Mouse (Mus musculus): ENCODE data around the gene Gnb2. TPM values are rescaled to one million over a fixed set of nuclear protein-coding genes. Genes with fewer than 3 reads are reported as not detected.

The Gnb2 gene
- polyA plus RNA-seq, 1 experiment = 1,215 TPM

GRCm38 (mm10) chr5:137532131-137532807, 1.0 kb downstream of the Gnb2 start:
- H3K36me3 ChIP-seq (ENCODE audit: control insufficient read depth, insufficient read depth, low read length) = peaks cover 30% of the 10 kb centered on the region
- TF ChIP-seq CTCF (IDR thresholded peaks at IDR 0.05; ENCODE audit: extremely low read depth, insufficient read length, insufficient replicate concordance, low read depth, low read length) (no peak), POLR2A (IDR thresholded peaks at IDR 0.05; ENCODE audit: low read depth, low read length) (no peak)
- H3K27me3 ChIP-seq (ENCODE audit: control insufficient read depth, insufficient read depth, low read length) = no peaks in the 10 kb centered on the region
- peak overlapping the region; percentile 85 for H3K27ac ChIP-seq (ENCODE audit: insufficient read depth, low read depth, low read length)
- under 1% methylated on average over 19 of the region's 19 CpGs for WGBS
- peak overlapping the region; percentile 88 for H3K4me3 ChIP-seq (ENCODE audit: low read depth, low read length)
- H3K4me1 ChIP-seq (ENCODE audit: control insufficient read depth, insufficient read depth, insufficient read length, low read length) = peaks cover 6% of the 10 kb centered on the region

DNA sequence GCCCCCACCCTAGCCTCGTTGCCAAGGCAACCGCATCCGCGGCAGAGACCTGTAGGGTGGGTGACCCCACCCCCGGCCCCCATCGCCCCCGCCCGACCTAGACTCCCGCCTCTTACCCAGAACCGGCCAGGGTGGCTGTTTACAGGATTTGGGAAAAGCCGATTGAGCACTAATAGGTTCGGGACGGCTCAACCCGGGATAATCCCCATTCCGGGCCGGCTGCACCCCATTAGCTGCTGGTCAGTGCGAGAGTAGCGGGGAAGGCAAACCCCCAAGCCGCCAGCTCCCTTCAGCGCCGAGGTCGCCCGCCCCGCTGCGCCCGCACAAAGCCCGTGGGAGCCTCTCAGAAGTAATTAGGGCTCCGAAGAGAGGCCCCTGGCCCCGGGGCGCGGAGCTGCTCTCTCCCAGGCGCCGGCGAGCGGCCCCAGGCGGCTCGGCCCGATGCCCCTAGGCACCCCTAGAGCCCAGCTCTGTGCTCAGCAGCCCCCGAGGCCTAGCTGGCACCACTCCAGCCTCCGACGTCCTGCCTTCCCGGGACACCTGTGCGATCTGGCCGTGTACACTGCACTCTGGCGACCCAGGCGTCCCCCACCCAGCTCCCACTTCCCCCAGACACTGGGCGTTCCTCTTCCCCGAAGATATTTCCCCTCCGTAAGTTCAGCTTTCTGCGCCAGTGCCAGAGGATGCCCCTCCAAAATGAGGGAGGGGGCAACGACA, 1.7 kb downstream of the Gnb2 start:
- Histone ChIP-seq H3K36me3 (ENCODE audit: control insufficient read depth, insufficient read depth, low read length) (peaks cover 36% of the 10 kb centered on the region), H3K4me1 (ENCODE audit: control insufficient read depth, insufficient read depth, insufficient read length, low read length) (peaks cover 6% of the 10 kb centered on the region), H3K4me3 (ENCODE audit: low read depth, low read length) (peak overlapping the region; percentile 88), H3K27ac (ENCODE audit: insufficient read depth, low read depth, low read length) (peak overlapping the region; percentile 85), H3K27me3 (ENCODE audit: control insufficient read depth, insufficient read depth, low read length) (no peaks in the 10 kb centered on the region)
- TF ChIP-seq POLR2A (IDR thresholded peaks at IDR 0.05; ENCODE audit: low read depth, low read length) = no peak
- no peak for TF ChIP-seq CTCF (IDR thresholded peaks at IDR 0.05; ENCODE audit: extremely low read depth, insufficient read length, insufficient replicate concordance, low read depth, low read length)
- under 1% methylated on average over 51 of the region's 51 CpGs for WGBS

DNA sequence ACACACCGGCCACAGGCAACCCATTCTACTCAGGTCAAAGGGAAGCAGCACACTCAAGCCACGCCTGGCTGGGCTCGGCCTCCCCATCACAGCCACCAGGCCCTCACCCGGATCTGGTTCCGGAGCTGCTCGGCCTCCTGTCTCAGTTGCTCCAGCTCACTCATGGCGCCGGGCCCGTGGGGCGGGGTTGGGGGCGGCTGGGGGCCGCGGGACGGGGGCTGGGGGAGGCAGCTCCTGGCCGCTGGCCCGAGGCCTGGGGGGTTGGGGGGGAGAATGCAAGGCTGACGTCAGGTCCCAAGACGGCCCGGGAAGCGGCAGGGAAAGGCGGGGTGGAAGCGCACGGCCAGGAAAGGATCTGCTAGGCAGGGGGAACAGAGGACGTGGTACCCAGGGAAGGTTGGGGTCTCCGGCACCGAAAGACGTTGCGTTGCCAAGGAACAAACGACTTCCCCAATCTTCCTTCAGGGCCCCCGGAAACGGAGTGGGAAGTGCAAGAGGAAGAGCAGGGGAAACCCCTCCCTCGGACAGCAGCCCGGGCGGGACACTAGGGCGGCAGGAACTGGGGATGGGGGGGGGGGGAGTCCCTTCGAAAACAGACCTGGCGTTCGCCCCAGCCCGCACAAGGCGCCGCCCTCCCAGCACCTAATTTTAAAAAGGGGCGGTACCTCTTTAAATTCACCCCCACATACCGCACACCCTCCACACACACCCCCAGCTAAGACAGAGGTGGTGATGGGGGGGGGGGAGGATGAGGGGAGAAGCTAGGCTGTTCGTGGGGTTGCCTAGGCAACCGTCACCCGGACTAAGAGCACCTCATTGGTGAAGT, 2.5 kb downstream of the Gnb2 start:
- Histone ChIP-seq H3K4me1 (ENCODE audit: control insufficient read depth, insufficient read depth, insufficient read length, low read length) (peaks cover 6% of the 10 kb centered on the region), H3K36me3 (ENCODE audit: control insufficient read depth, insufficient read depth, low read length) (peaks cover 39% of the 10 kb centered on the region), H3K27me3 (ENCODE audit: control insufficient read depth, insufficient read depth, low read length) (no peaks in the 10 kb centered on the region), H3K4me3 (ENCODE audit: low read depth, low read length) (peak overlapping the region; percentile 88), H3K27ac (ENCODE audit: insufficient read depth, low read depth, low read length) (peak overlapping the region; percentile 50)
- 1% methylated on average over 46 of the region's 46 CpGs for WGBS
- no peak for TF ChIP-seq CTCF (IDR thresholded peaks at IDR 0.05; ENCODE audit: extremely low read depth, insufficient read length, insufficient replicate concordance, low read depth, low read length)
- no peak for TF ChIP-seq POLR2A (IDR thresholded peaks at IDR 0.05; ENCODE audit: low read depth, low read length)

- 79% methylated on average over 8 of the region's 8 CpGs for WGBS
- TF ChIP-seq POLR2A (IDR thresholded peaks at IDR 0.05; ENCODE audit: low read depth, low read length) (no peak), CTCF (IDR thresholded peaks at IDR 0.05; ENCODE audit: extremely low read depth, insufficient read length, insufficient replicate concordance, low read depth, low read length) (no peak)
- peak overlapping the region; percentile 88 for H3K4me3 ChIP-seq (ENCODE audit: low read depth, low read length)
- no peaks in the 10 kb centered on the region for H3K27me3 ChIP-seq (ENCODE audit: control insufficient read depth, insufficient read depth, low read length)
- peaks cover 6% of the 10 kb centered on the region for H3K4me1 ChIP-seq (ENCODE audit: control insufficient read depth, insufficient read depth, insufficient read length, low read length)
- H3K36me3 ChIP-seq (ENCODE audit: control insufficient read depth, insufficient read depth, low read length) = peaks cover 46% of the 10 kb centered on the region
- no peak overlapping the region for H3K27ac ChIP-seq (ENCODE audit: insufficient read depth, low read depth, low read length)
These were observed 3.2 kb downstream of the Gnb2 start for GRCm38 (mm10) chr5:137530075-137530474.

GRCm38 (mm10) chr5:137529221-137529995, 3.9 kb downstream of the Gnb2 start:
- Histone ChIP-seq H3K4me3 (ENCODE audit: low read depth, low read length) (no peak overlapping the region), H3K27me3 (ENCODE audit: control insufficient read depth, insufficient read depth, low read length) (no peaks in the 10 kb centered on the region), H3K36me3 (ENCODE audit: control insufficient read depth, insufficient read depth, low read length) (peaks cover 50% of the 10 kb centered on the region), H3K27ac (ENCODE audit: insufficient read depth, low read depth, low read length) (no peak overlapping the region), H3K4me1 (ENCODE audit: control insufficient read depth, insufficient read depth, insufficient read length, low read length) (peaks cover 2% of the 10 kb centered on the region; the same call in 1 of the 2 replicates)
- TF ChIP-seq CTCF (IDR thresholded peaks at IDR 0.05; ENCODE audit: extremely low read depth, insufficient read length, insufficient replicate concordance, low read depth, low read length) (no peak), POLR2A (IDR thresholded peaks at IDR 0.05; ENCODE audit: low read depth, low read length) (no peak)
- 77% methylated on average over 15 of the region's 15 CpGs for WGBS

DNA sequence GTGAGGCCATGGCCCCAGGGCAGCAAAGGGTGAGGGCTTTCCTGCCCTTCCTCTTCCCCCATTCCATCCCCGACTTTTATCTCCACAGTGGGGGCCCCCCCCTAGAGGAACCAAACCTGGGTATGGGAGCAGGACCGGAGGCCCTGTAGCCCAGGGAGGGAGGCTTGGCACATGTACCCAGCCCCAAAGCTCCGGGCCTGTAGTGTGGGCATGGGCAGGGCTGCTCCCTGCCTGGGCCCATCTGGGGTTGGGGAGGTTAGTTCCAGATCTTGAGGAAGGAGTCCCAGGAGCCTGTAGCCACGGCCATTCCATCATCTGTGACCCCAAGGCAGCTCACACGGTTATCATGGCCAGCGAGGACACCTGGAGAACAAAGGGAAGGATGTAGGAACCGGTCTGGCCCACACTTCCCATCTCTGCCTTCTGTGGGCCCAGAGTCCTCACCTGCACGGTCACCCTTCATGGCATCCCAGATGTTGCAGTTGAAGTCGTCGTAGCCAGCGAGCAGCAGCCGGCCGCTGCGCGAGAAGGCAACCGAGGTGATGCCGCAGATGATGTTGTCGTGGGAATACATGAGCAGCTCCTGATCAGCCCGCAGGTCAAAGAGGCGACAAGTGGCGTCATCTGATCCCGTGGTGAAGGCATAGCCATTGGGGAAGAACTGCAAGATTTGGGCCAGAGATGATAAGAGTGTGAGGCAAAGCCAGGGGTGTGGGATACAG, 4.9 kb downstream of the Gnb2 start:
- no peaks in the 10 kb centered on the region for H3K27me3 ChIP-seq (ENCODE audit: control insufficient read depth, insufficient read depth, low read length)
- no peak overlapping the region for H3K4me3 ChIP-seq (ENCODE audit: low read depth, low read length)
- H3K27ac ChIP-seq (ENCODE audit: insufficient read depth, low read depth, low read length) = no peak overlapping the region
- H3K4me1 ChIP-seq (ENCODE audit: control insufficient read depth, insufficient read depth, insufficient read length, low read length) = peaks cover 2% of the 10 kb centered on the region; the same call in 1 of the 2 replicates
- WGBS = 79% methylated on average over 22 of the region's 22 CpGs
- TF ChIP-seq CTCF (IDR thresholded peaks at IDR 0.05; ENCODE audit: extremely low read depth, insufficient read length, insufficient replicate concordance, low read depth, low read length) = no peak
- TF ChIP-seq POLR2A (IDR thresholded peaks at IDR 0.05; ENCODE audit: low read depth, low read length) = no peak
- peaks cover 60% of the 10 kb centered on the region for H3K36me3 ChIP-seq (ENCODE audit: control insufficient read depth, insufficient read depth, low read length)
